Mouse (Mus musculus): ENCODE measurements around the gene Wdr64. TPM values are rescaled to one million over a fixed set of nuclear protein-coding genes. Genes with fewer than 3 reads are reported as not detected.

Wdr64 gene
- polyA plus RNA-seq, 1 experiment from 2014 or later = not detected

- H3K36me3 ChIP-seq = peaks cover 8% of the 10 kb centered on the region
These were observed 6.0 kb upstream of the Wdr64 start, which contains the start of the genes Opn3 and Chml for GRCm38 (mm10) chr1:175692246-175692996. TSS of gene Opn3 (minus strand) at chr1:175692776. TSS of gene Chml (minus strand) at chr1:175692901.

GRCm38 (mm10) chr1:175692997-175693361 lies 5.4 kb upstream of the Wdr64 start:
- Histone ChIP-seq H3K4me3 (peak overlapping the region; percentile 71), H3K4me1 (peaks cover 18% of the 10 kb centered on the region), H3K9me3 (no peaks in the 10 kb centered on the region), H3K27ac (no peak overlapping the region), H3K36me3 (peaks cover 2% of the 10 kb centered on the region), H3K9ac (0 out of 2 replicates have a peak overlapping the region, but pooled peaks have one; percentile 18), H3K27me3 (replicated peaks) (no peaks in the 10 kb centered on the region), H3K4me2 (replicated peaks) (peak overlapping the region; percentile 71)
- peak; percentile 78 for ATAC-seq (ENCODE audit: low FRiP score, low read depth)
- WGBS = 1% methylated on average over 17 of the region's 17 CpGs

More at GRCm38 (mm10) chr1:175692246-175692996, 6.0 kb upstream of the Wdr64 start, which contains the start of the genes Opn3 and Chml:
- WGBS = under 1% methylated on average over 44 of the region's 73 CpGs
- no peaks in the 10 kb centered on the region for H3K9me3 ChIP-seq
- peak; percentile 98 for ATAC-seq (ENCODE audit: low FRiP score, low read depth)
- H3K4me3 ChIP-seq = peak within 1 kb of the TSS; percentile 71
- H3K27ac ChIP-seq = peak within 1 kb of the TSS; percentile 37; the same call in 1 of the 2 replicates
- no peaks in the 10 kb centered on the region for H3K27me3 ChIP-seq (replicated peaks)
- H3K4me2 ChIP-seq (replicated peaks) = peak within 1 kb of the TSS; percentile 71
- H3K4me1 ChIP-seq = peaks cover 18% of the 10 kb centered on the region
- H3K9ac ChIP-seq = peak within 1 kb of the TSS; percentile 81

- Histone ChIP-seq H3K4me1 (peaks cover 18% of the 10 kb centered on the region), H3K27ac (no peak overlapping the region), H3K27me3 (replicated peaks) (no peaks in the 10 kb centered on the region), H3K36me3 (no peaks in the 10 kb centered on the region), H3K4me3 (peak overlapping the region; percentile 71; the same call in 1 of the 2 replicates), H3K4me2 (replicated peaks) (peak overlapping the region; percentile 71), H3K9ac (0 out of 2 replicates have a peak overlapping the region, but pooled peaks have one; percentile 18), H3K9me3 (no peaks in the 10 kb centered on the region)
- ATAC-seq (ENCODE audit: low FRiP score, low read depth) = peak; percentile 1; the same call in 1 of the 2 replicates
- WGBS = 44% methylated on average over 12 of the region's 12 CpGs
These were observed 4.9 kb upstream of the Wdr64 start for GRCm38 (mm10) chr1:175693429-175693960.

- Histone ChIP-seq H3K27ac (no peak overlapping the region), H3K4me3 (no peak overlapping the region), H3K4me1 (no peaks in the 10 kb centered on the region), H3K4me2 (replicated peaks) (no peak overlapping the region), H3K9ac (no peak overlapping the region), H3K27me3 (replicated peaks) (no peaks in the 10 kb centered on the region), H3K36me3 (no peaks in the 10 kb centered on the region), H3K9me3 (no peaks in the 10 kb centered on the region)
- WGBS = 73% methylated on average over 3 of the region's 3 CpGs
- ATAC-seq (ENCODE audit: low FRiP score, low read depth) = no peak
These were observed 982 bp downstream of the Wdr64 start for GRCm38 (mm10) chr1:175699375-175699774.

- WGBS = 41% methylated on average over 4 of the region's 4 CpGs
- no peaks in the 10 kb centered on the region for H3K9me3 ChIP-seq
- ATAC-seq (ENCODE audit: low FRiP score, low read depth) = no peak
- no peak overlapping the region for H3K4me2 ChIP-seq (replicated peaks)
- H3K4me1 ChIP-seq = no peaks in the 10 kb centered on the region
- no peak overlapping the region for H3K9ac ChIP-seq
- H3K36me3 ChIP-seq = no peaks in the 10 kb centered on the region
- H3K4me3 ChIP-seq = no peak overlapping the region
- no peaks in the 10 kb centered on the region for H3K27me3 ChIP-seq (replicated peaks)
- H3K27ac ChIP-seq = no peak overlapping the region
These were observed 1.4 kb downstream of the Wdr64 start for GRCm38 (mm10) chr1:175699796-175700195.

- Histone ChIP-seq H3K27me3 (replicated peaks) (no peaks in the 10 kb centered on the region), H3K4me1 (no peaks in the 10 kb centered on the region), H3K27ac (no peak overlapping the region), H3K9ac (no peak overlapping the region), H3K4me2 (replicated peaks) (no peak overlapping the region), H3K9me3 (no peaks in the 10 kb centered on the region), H3K36me3 (no peaks in the 10 kb centered on the region), H3K4me3 (no peak overlapping the region)
- 86% methylated on average over 4 of the region's 4 CpGs for WGBS
- no peak for ATAC-seq (ENCODE audit: low FRiP score, low read depth)
These were observed 2.8 kb downstream of the Wdr64 start for GRCm38 (mm10) chr1:175701145-175701544.

- 76% methylated on average over 5 of the region's 5 CpGs for WGBS
These were observed 9.2 kb downstream of the Wdr64 start for GRCm38 (mm10) chr1:175707599-175707998.

GRCm38 (mm10) chr1:175708013-175708412 lies 9.6 kb downstream of the Wdr64 start:
- no peak overlapping the region for H3K4me2 ChIP-seq (replicated peaks)
- no peaks in the 10 kb centered on the region for H3K9me3 ChIP-seq
- no peak overlapping the region for H3K27ac ChIP-seq
- ATAC-seq (ENCODE audit: low FRiP score, low read depth) = no peak
- H3K27me3 ChIP-seq (replicated peaks) = no peaks in the 10 kb centered on the region
- no peaks in the 10 kb centered on the region for H3K4me1 ChIP-seq
- H3K9ac ChIP-seq = no peak overlapping the region
- no peaks in the 10 kb centered on the region for H3K36me3 ChIP-seq
- H3K4me3 ChIP-seq = no peak overlapping the region

More at GRCm38 (mm10) chr1:175707599-175707998, 9.2 kb downstream of the Wdr64 start:
- H3K9ac ChIP-seq = no peak overlapping the region
- H3K27ac ChIP-seq = no peak overlapping the region
- H3K4me1 ChIP-seq = no peaks in the 10 kb centered on the region
- H3K4me2 ChIP-seq (replicated peaks) = no peak overlapping the region
- H3K27me3 ChIP-seq (replicated peaks) = no peaks in the 10 kb centered on the region
- ATAC-seq (ENCODE audit: low FRiP score, low read depth) = no peak
- H3K4me3 ChIP-seq = no peak overlapping the region
- no peaks in the 10 kb centered on the region for H3K36me3 ChIP-seq
- H3K9me3 ChIP-seq = no peaks in the 10 kb centered on the region

- no peaks in the 10 kb centered on the region for H3K4me1 ChIP-seq
- ATAC-seq (ENCODE audit: low FRiP score, low read depth) = no peak
- H3K27ac ChIP-seq = no peak overlapping the region
- no peak overlapping the region for H3K4me2 ChIP-seq (replicated peaks)
- H3K27me3 ChIP-seq (replicated peaks) = no peaks in the 10 kb centered on the region
- H3K9me3 ChIP-seq = no peaks in the 10 kb centered on the region
- no peak overlapping the region for H3K4me3 ChIP-seq
- no peak overlapping the region for H3K9ac ChIP-seq
- no peaks in the 10 kb centered on the region for H3K36me3 ChIP-seq
- WGBS = 84% methylated on average over 11 of the region's 11 CpGs
These were observed 14.0 kb downstream of the Wdr64 start for GRCm38 (mm10) chr1:175712338-175712909.

GRCm38 (mm10) chr1:175716832-175717231 lies 18.4 kb downstream of the Wdr64 start:
- WGBS = 93% methylated on average over 9 of the region's 9 CpGs
- no peaks in the 10 kb centered on the region for H3K9me3 ChIP-seq

GRCm38 (mm10) chr1:175725771-175726170 lies 27.4 kb downstream of the Wdr64 start:
- no peaks in the 10 kb centered on the region for H3K36me3 ChIP-seq
- no peak overlapping the region for H3K4me3 ChIP-seq
- no peak overlapping the region for H3K27ac ChIP-seq
- no peak overlapping the region for H3K4me2 ChIP-seq (replicated peaks)
- no peak overlapping the region for H3K9ac ChIP-seq
- no peak for ATAC-seq (ENCODE audit: low FRiP score, low read depth)
- H3K9me3 ChIP-seq = no peaks in the 10 kb centered on the region
- no peaks in the 10 kb centered on the region for H3K4me1 ChIP-seq
- WGBS = 52% methylated on average over 7 of the region's 7 CpGs
- H3K27me3 ChIP-seq (replicated peaks) = no peaks in the 10 kb centered on the region

More at GRCm38 (mm10) chr1:175716832-175717231, 18.4 kb downstream of the Wdr64 start:
- H3K4me2 ChIP-seq (replicated peaks) = no peak overlapping the region
- no peaks in the 10 kb centered on the region for H3K27me3 ChIP-seq (replicated peaks)
- no peak overlapping the region for H3K9ac ChIP-seq
- no peak overlapping the region for H3K4me3 ChIP-seq
- no peaks in the 10 kb centered on the region for H3K4me1 ChIP-seq
- no peak for ATAC-seq (ENCODE audit: low FRiP score, low read depth)
- no peak overlapping the region for H3K27ac ChIP-seq
- H3K36me3 ChIP-seq = no peaks in the 10 kb centered on the region

GRCm38 (mm10) chr1:175754576-175755364 lies 56.4 kb downstream of the Wdr64 start:
- no peak overlapping the region for H3K27ac ChIP-seq
- H3K36me3 ChIP-seq = no peaks in the 10 kb centered on the region
- no peak overlapping the region for H3K4me2 ChIP-seq (replicated peaks)
- no peak overlapping the region for H3K4me3 ChIP-seq
- H3K9ac ChIP-seq = no peak overlapping the region
- H3K27me3 ChIP-seq (replicated peaks) = no peaks in the 10 kb centered on the region
- no peaks in the 10 kb centered on the region for H3K9me3 ChIP-seq
- 77% methylated on average over 10 of the region's 10 CpGs for WGBS
- ATAC-seq (ENCODE audit: low FRiP score, low read depth) = no peak
- no peaks in the 10 kb centered on the region for H3K4me1 ChIP-seq
